Mouse (Mus musculus) left cerebral cortex, adult 2 months (tissue): ENCODE measurements at regions not wholly inside any gene's neighbourhood (a gene's known extent, or its start where the extent isn't known, plus 50 kb on each side); places are given as distances from the start of the nearest gene placed in this dataset.

Source experiments
- DNase-seq, 2 experiments: peaks; one replicate each; pipeline ENCODE4 v3.0.0; 2021 to 2022; ENCODE audit warnings: low spot score in 2 of 2, mixed read lengths in 1 of 2; ENCODE audit errors: extremely low spot score in 1 of 2
- H3K27ac ChIP-seq: fragments of 200-600 bp; 2 replicates; pipeline ENCODE4 v1.8.1; 2022
- H3K4me3 ChIP-seq: fragments of 200-600 bp; 2 replicates; pipeline ENCODE4 v1.8.1; 2022
- CTCF ChIP-seq: fragments of 200-600 bp; IDR thresholded peaks from 2 replicates; pipeline ENCODE4 v1.8.1; 2022; ENCODE audit warnings: antibody characterized with exemption, mild to moderate bottlenecking, moderate library complexity
- intact Hi-C: fragments of 180-260 bp; cut with DNase I; formaldehyde crosslinking; loops from one replicate; pipeline ENCODE4 v1.15.1; 2025

GRCm38 (mm10) chr9:84253022-84253991 lies 328.4 kb downstream of the Bckdhb start:
- intact Hi-C loops = loop anchor here (2.0 to 10.0 kb wide), 3 partner anchors 229 to 1075 kb away; no protein-coding TSS in a partner anchor
- H3K27ac ChIP-seq = no peak overlapping the region
- H3K4me3 ChIP-seq = no peak overlapping the region
- peak; percentile 59 for TF ChIP-seq CTCF
- peak; percentile 17 to 30 for DNase-seq

GRCm38 (mm10) chr9:84258488-84258887 lies 333.5 kb downstream of the Bckdhb start:
- Histone ChIP-seq H3K27ac (no peak overlapping the region), H3K4me3 (no peak overlapping the region)
- no peak for TF ChIP-seq CTCF
- DNase-seq = no peak
- intact Hi-C loops = loop anchor here (10.0 kb wide), 2 partner anchors 234 to 304 kb away; no protein-coding TSS in a partner anchor

GRCm38 (mm10) chr9:84259751-84260150 lies 334.8 kb downstream of the Bckdhb start:
- DNase-seq = no peak
- intact Hi-C loops = loop anchor here (10.0 kb wide), 2 partner anchors 235 to 305 kb away; no protein-coding TSS in a partner anchor
- Histone ChIP-seq H3K27ac (no peak overlapping the region), H3K4me3 (no peak overlapping the region)
- TF ChIP-seq CTCF = no peak

- Histone ChIP-seq H3K27ac (no peak overlapping the region), H3K4me3 (no peak overlapping the region)
- intact Hi-C loops = no loop called here
- no peak for DNase-seq
- TF ChIP-seq CTCF = no peak
Measured at GRCm38 (mm10) chr9:84262151-84262550, 337.2 kb downstream of the Bckdhb start.

- no peak overlapping the region for H3K4me3 ChIP-seq
- H3K27ac ChIP-seq = no peak overlapping the region
- DNase-seq = no peak
- intact Hi-C loops = no loop called here
- TF ChIP-seq CTCF = no peak
Measured at GRCm38 (mm10) chr9:84266974-84267373, 342.0 kb downstream of the Bckdhb start.

- intact Hi-C loops = no loop called here
- H3K27ac ChIP-seq = no peak overlapping the region
- TF ChIP-seq CTCF = no peak
- no peak for DNase-seq
- no peak overlapping the region for H3K4me3 ChIP-seq
Measured at GRCm38 (mm10) chr9:84274608-84275007, 349.7 kb downstream of the Bckdhb start.

- Histone ChIP-seq H3K4me3 (no peak overlapping the region), H3K27ac (no peak overlapping the region)
- intact Hi-C loops = no loop called here
- no peak for TF ChIP-seq CTCF
- no peak for DNase-seq
Measured at GRCm38 (mm10) chr9:84278295-84278694, 353.4 kb downstream of the Bckdhb start.

GRCm38 (mm10) chr9:84278731-84279130 lies 353.8 kb downstream of the Bckdhb start:
- no peak for DNase-seq
- no peak overlapping the region for H3K27ac ChIP-seq
- no peak for TF ChIP-seq CTCF
- no peak overlapping the region for H3K4me3 ChIP-seq
- intact Hi-C loops = no loop called here

- intact Hi-C loops = no loop called here
- H3K4me3 ChIP-seq = no peak overlapping the region
- H3K27ac ChIP-seq = no peak overlapping the region
- TF ChIP-seq CTCF = no peak
- no peak for DNase-seq
Measured at GRCm38 (mm10) chr9:84280898-84281297, 356.0 kb downstream of the Bckdhb start.

- intact Hi-C loops = no loop called here
- H3K4me3 ChIP-seq = no peak overlapping the region
- TF ChIP-seq CTCF = no peak
- H3K27ac ChIP-seq = no peak overlapping the region
- DNase-seq = no peak
Measured at GRCm38 (mm10) chr9:84281610-84282009, 356.7 kb downstream of the Bckdhb start.

- H3K27ac ChIP-seq = no peak overlapping the region
- no peak for TF ChIP-seq CTCF
- intact Hi-C loops = no loop called here
- no peak for DNase-seq
- H3K4me3 ChIP-seq = no peak overlapping the region
Measured at GRCm38 (mm10) chr9:84283296-84283695, 358.4 kb downstream of the Bckdhb start.

GRCm38 (mm10) chr9:84285604-84286003 lies 360.7 kb downstream of the Bckdhb start:
- DNase-seq = no peak
- no peak overlapping the region for H3K27ac ChIP-seq
- intact Hi-C loops = no loop called here
- H3K4me3 ChIP-seq = no peak overlapping the region
- TF ChIP-seq CTCF = no peak

- TF ChIP-seq CTCF = no peak
- no peak for DNase-seq
- intact Hi-C loops = no loop called here
- Histone ChIP-seq H3K4me3 (no peak overlapping the region), H3K27ac (no peak overlapping the region)
Measured at GRCm38 (mm10) chr9:84295891-84296290, 370.9 kb downstream of the Bckdhb start.
